Mouse (Mus musculus): ENCODE measurements around the gene Meis2. TPM values are rescaled to one million over a fixed set of nuclear protein-coding genes. Genes with fewer than 3 reads are reported as not detected.

Gene Meis2
- polyA plus RNA-seq, 1 experiment from 2014 or later, result 17.1 TPM

DNA sequence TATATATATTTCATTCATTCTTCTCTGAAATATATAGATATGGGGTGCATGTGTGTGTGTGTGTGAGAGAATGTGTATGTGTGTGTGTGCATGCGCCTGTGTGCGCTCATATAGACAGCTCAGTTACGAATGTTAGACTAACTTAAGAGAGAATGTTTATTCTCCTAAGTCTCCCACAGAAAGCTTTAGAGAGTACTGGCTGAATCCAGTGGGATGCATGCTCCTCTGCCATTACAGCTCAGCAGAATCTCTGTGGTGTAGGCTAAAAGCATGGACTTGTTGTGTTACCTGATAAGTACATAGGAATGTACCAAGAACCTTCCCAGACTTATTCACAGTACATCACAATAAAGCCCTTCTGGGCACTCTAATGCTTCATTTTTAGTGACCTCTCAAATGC lies 55.6 kb downstream of the Meis2 start:
- WGBS, result 84% methylated on average over 3 of the region's 3 CpGs
- Histone ChIP-seq H3K27ac (no peak overlapping the region), H3K9ac (no peak overlapping the region), H3K9me3 (no peaks in the 10 kb centered on the region), H3K4me1 (0 out of 2 replicates have a peak, but pooled peaks cover 4% of the 10 kb centered on the region), H3K4me3 (no peak overlapping the region), H3K27me3 (0 out of 2 replicates have a peak, but pooled peaks cover 4% of the 10 kb centered on the region), H3K36me3 (no peaks in the 10 kb centered on the region), H3K4me2 (no peak overlapping the region)
- ATAC-seq (ENCODE audit: insufficient number of reproducible peaks, low FRiP score, low TSS enrichment, low read depth), result no peak

DNA sequence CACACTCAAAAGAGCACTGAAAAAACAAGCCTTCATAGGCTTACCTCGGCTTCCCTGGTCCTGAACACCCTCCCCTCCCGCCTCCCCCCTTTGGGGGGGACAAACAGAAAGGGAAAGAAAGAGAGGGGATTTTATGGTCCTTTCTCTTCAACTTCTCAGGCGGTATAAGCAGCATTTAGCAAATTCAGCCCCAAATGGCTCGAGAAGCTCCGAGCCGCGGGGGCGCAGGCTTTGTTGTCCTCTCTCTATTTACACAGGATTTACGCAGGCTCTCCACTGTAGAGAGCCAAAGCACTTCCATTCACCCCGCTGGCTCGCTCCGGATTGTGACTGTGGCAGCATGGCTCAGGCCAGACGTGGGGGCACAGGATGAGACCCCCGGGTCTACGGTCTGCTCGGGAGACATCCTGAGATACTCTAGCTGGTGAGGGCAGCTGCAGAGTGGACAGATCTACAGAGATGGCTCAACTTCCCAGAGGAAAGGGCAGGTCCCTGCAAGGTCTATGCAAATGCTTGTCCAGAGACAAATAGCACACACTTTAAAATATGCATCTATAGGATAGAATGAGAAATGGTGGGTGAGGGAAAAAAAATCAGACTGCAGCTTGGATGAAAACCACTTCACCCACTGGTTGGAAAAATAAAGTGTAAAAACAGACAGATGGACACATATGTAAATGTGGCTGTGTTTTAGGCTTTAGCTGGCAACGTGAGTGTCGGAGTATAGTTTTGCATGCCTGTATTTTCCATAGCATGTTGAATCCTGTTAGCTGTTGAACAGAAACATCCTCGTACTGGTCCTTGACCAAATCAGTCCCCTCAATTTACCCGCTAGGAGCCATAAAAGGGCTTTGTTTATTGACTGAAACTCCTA lies 56.3 kb downstream of the Meis2 start:
- ATAC-seq (ENCODE audit: insufficient number of reproducible peaks, low FRiP score, low TSS enrichment, low read depth), result no peak
- Histone ChIP-seq H3K27me3 (0 out of 2 replicates have a peak, but pooled peaks cover 4% of the 10 kb centered on the region), H3K4me2 (peak overlapping the region; percentile 33), H3K9ac (no peak overlapping the region), H3K9me3 (no peaks in the 10 kb centered on the region), H3K4me1 (0 out of 2 replicates have a peak, but pooled peaks cover 4% of the 10 kb centered on the region), H3K36me3 (no peaks in the 10 kb centered on the region), H3K4me3 (peak overlapping the region; percentile 15), H3K27ac (no peak overlapping the region)
- WGBS, result 31% methylated on average over 20 of the region's 20 CpGs

DNA sequence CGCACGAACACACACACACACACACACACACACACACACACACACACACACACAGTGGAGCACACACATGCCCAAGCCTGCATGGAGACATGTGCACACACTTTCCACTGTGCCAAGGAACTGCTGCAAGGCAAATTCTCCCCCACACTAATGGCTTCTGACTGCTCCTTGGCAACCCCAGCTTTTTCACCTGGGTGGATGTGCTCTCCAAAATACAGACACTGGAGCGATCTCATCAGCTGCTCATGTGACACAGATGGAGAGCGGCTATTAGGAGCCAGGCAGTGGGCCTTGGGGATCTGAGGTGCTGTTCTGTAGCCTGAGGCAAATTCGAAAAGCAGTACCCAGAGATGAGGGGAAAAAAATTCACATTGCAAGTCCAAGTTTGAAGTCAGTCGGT lies 63.3 kb downstream of the Meis2 start:
- no peak overlapping the region for H3K4me3 ChIP-seq
- H3K27ac ChIP-seq, result no peak overlapping the region
- no peak overlapping the region for H3K9ac ChIP-seq
- 55% methylated on average over 6 of the region's 6 CpGs for WGBS
- 0 out of 2 replicates have a peak, but pooled peaks cover under 1% of the 10 kb centered on the region for H3K27me3 ChIP-seq
- 0 out of 2 replicates have a peak, but pooled peaks cover 7% of the 10 kb centered on the region for H3K4me1 ChIP-seq
- no peaks in the 10 kb centered on the region for H3K36me3 ChIP-seq
- no peak for ATAC-seq (ENCODE audit: insufficient number of reproducible peaks, low FRiP score, low TSS enrichment, low read depth)
- no peaks in the 10 kb centered on the region for H3K9me3 ChIP-seq
- H3K4me2 ChIP-seq, result no peak overlapping the region

DNA sequence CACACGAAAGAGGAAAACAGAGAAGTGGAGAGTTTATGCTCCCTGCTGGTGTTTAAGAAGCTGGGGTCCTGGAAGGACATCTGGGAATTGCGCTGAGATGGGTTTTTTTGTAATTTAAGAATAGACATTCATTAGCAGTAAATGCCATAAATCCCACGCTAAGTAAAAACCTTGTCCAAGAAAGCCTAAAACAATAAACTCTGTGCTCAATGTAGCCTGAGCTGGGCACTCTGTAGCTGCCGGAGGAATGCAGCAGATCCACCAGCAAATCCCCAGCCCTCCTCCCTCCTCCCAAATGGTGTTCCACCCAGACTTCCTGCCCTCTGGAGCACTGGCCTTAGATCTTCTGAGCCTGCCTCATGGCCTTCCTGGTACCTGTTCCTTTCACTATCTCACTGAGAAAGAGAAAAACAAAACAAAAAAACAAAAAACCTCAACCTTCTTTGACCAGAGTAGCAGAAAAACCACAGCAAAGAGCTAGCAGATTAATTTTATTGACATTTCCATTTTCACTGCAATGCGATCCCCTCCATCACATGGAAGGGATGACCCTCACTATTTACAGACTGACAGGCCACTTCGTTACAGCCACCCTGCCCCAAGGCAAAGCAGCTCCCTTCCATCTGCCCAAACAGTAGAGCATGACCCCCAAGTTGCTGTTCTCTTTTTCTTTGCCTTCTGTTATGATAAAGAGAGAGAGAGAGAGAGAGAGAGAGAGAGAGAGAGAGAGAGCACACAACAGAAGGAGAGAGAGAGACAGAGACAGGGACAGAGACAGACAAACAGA lies 64.1 kb downstream of the Meis2 start:
- H3K27me3 ChIP-seq, result no peaks in the 10 kb centered on the region
- no peaks in the 10 kb centered on the region for H3K36me3 ChIP-seq
- no peak overlapping the region for H3K27ac ChIP-seq
- no peak overlapping the region for H3K4me3 ChIP-seq
- WGBS, result 20% methylated on average over 6 of the region's 6 CpGs
- ATAC-seq (ENCODE audit: insufficient number of reproducible peaks, low FRiP score, low TSS enrichment, low read depth), result no peak
- no peak overlapping the region for H3K9ac ChIP-seq
- no peaks in the 10 kb centered on the region for H3K9me3 ChIP-seq
- H3K4me1 ChIP-seq, result 0 out of 2 replicates have a peak, but pooled peaks cover 7% of the 10 kb centered on the region
- H3K4me2 ChIP-seq, result no peak overlapping the region

DNA sequence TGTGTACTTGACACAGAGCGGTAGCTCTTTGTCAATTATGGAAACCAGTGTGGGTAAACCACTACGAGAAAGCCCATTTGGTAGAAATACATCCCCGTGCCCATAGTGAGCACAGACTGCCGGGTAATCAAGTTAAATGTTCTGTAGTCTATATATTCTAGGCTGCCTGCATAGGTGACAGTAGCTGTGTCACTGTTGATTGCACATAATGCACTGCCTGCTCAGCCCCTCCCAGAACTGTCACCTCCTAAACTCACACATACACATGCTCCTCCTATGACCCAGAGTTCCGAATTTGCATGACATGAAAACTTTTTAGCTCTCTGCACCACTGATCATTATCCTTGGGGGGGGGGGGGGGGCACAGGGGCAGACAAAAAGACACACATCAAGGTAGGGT lies 65.1 kb downstream of the Meis2 start:
- no peak for ATAC-seq (ENCODE audit: insufficient number of reproducible peaks, low FRiP score, low TSS enrichment, low read depth)
- no peaks in the 10 kb centered on the region for H3K36me3 ChIP-seq

DNA sequence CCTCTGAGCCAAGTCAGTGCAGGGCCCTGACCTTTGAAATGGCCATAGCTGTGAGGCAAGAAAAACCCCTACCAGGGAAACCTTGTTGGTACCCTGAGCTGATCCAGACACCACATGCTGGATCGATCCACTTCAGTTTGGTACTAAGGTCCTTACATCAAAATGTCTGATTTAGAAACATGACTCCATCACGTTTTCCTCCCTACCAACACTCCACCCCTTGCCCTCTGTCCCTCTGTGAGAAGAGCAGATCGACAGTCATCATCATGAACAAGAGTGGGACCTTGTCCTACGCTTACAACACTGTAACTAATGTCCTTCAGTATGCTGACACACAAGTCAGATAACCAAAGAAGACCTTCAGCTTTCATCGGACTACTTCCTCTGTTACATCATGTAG lies 66.8 kb downstream of the Meis2 start:
- no peak overlapping the region for H3K4me3 ChIP-seq
- no peaks in the 10 kb centered on the region for H3K36me3 ChIP-seq
- H3K27me3 ChIP-seq, result no peaks in the 10 kb centered on the region
- H3K9ac ChIP-seq, result no peak overlapping the region
- ATAC-seq (ENCODE audit: insufficient number of reproducible peaks, low FRiP score, low TSS enrichment, low read depth), result no peak
- H3K9me3 ChIP-seq, result no peaks in the 10 kb centered on the region
- 0 out of 2 replicates have a peak, but pooled peaks cover 7% of the 10 kb centered on the region for H3K4me1 ChIP-seq
- WGBS, result 81% methylated on average over 5 of the region's 5 CpGs
- no peak overlapping the region for H3K4me2 ChIP-seq
- H3K27ac ChIP-seq, result no peak overlapping the region

More for the DNA sequence above, 65.1 kb downstream of the Meis2 start:
- 69% methylated on average over 5 of the region's 5 CpGs for WGBS
- H3K4me3 ChIP-seq, result no peak overlapping the region
- H3K27me3 ChIP-seq, result no peaks in the 10 kb centered on the region
- H3K27ac ChIP-seq, result no peak overlapping the region
- H3K9ac ChIP-seq, result no peak overlapping the region
- no peak overlapping the region for H3K4me2 ChIP-seq
- no peaks in the 10 kb centered on the region for H3K9me3 ChIP-seq
- H3K4me1 ChIP-seq, result 0 out of 2 replicates have a peak, but pooled peaks cover 7% of the 10 kb centered on the region

DNA sequence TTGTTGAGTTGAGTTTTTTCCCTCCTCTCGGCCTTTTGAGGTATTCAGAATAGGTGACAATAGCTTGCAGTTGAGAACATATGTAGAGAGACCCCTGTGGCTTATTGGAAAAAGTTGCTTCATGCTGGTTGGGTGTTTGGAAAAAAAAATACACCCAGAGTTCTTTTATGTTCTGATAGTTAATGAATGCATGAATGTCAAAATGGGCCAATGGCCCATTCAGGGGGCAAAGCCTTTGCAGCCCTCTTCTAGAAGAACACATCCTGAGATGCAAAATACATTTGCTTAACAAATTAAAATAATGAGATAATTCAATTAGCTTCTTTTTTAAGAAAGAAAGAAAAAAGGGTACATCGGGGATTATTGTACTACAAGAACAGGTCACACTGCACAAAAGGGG lies 69.2 kb downstream of the Meis2 start:
- WGBS, result 82% methylated on average over 2 of the region's 2 CpGs
- H3K9ac ChIP-seq, result no peak overlapping the region

DNA sequence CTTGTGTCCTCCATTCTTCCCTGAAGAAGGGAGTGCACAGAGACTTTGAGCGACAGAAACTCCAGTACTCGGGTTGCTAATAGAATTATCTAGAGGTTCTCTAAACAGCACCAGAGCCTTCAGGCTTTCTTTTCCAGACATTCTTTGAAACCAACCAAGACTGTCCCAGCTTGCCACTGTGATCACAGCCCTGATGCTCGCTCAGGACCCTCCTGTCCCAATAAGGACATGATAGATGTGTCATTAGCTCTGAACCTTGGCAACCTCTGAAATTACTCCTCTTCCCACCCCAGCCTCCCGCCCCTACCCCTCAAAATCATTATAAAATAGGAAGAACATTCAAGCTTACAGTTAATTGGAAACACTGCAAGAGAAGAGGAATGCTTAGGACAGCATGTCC lies 71.8 kb downstream of the Meis2 start:
- Histone ChIP-seq H3K9ac (no peak overlapping the region), H3K27ac (no peak overlapping the region), H3K9me3 (no peaks in the 10 kb centered on the region), H3K27me3 (no peaks in the 10 kb centered on the region), H3K4me3 (no peak overlapping the region), H3K4me2 (no peak overlapping the region), H3K36me3 (no peaks in the 10 kb centered on the region), H3K4me1 (no peaks in the 10 kb centered on the region)
- WGBS, result 65% methylated on average over 4 of the region's 4 CpGs
- ATAC-seq (ENCODE audit: insufficient number of reproducible peaks, low FRiP score, low TSS enrichment, low read depth), result no peak

More for the DNA sequence above, 69.2 kb downstream of the Meis2 start:
- H3K27ac ChIP-seq, result no peak overlapping the region
- no peaks in the 10 kb centered on the region for H3K36me3 ChIP-seq
- H3K4me2 ChIP-seq, result no peak overlapping the region
- no peaks in the 10 kb centered on the region for H3K27me3 ChIP-seq
- no peak for ATAC-seq (ENCODE audit: insufficient number of reproducible peaks, low FRiP score, low TSS enrichment, low read depth)
- no peak overlapping the region for H3K4me3 ChIP-seq
- H3K4me1 ChIP-seq, result 0 out of 2 replicates have a peak, but pooled peaks cover 6% of the 10 kb centered on the region
- H3K9me3 ChIP-seq, result no peaks in the 10 kb centered on the region

DNA sequence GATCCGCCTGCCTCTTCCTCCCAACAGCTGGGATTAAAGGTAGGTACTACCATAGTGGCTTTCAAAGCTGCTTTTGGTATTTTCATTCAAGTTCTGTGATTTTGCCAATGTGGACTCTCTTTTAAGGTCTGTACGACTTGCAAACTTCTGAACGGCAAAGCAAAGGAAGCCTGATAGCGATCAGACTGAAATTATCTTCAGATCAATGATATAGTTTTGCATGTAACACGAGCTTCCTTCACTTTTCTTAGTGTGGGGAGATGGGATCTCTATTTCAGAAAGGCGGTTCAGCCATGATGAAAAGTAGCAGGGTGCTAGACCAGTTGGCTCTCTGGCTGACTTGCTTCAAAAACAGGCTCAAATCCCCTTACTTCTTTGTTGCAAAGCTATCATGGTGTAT lies 76.4 kb downstream of the Meis2 start:
- H3K27me3 ChIP-seq, result no peaks in the 10 kb centered on the region
- H3K4me2 ChIP-seq, result no peak overlapping the region
- H3K36me3 ChIP-seq, result no peaks in the 10 kb centered on the region
- no peak overlapping the region for H3K27ac ChIP-seq
- H3K9ac ChIP-seq, result no peak overlapping the region
- ATAC-seq (ENCODE audit: insufficient number of reproducible peaks, low FRiP score, low TSS enrichment, low read depth), result no peak
- 88% methylated on average over 6 of the region's 6 CpGs for WGBS
- H3K4me3 ChIP-seq, result no peak overlapping the region
- H3K9me3 ChIP-seq, result no peaks in the 10 kb centered on the region
- H3K4me1 ChIP-seq, result no peaks in the 10 kb centered on the region

DNA sequence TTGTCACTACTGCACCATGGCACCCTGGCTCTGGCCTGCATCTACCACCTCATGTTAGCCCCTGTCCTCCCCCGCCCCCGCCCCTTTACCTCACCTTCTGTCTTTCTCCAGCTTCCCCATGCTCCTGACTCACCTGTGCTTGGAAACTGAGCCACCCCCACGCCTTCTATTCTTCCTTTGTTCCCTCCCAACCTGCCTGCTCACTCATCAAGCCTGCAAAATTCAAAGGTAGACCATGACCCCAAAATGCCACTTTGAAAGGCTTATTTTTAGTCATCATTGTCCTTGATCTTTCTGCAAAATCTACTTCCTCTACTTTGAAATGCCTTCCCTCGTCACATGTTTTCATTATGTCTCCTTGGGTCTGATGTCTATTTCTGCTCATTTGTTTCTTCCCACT lies 77.2 kb downstream of the Meis2 start:
- H3K4me1 ChIP-seq, result no peaks in the 10 kb centered on the region
- no peak overlapping the region for H3K9ac ChIP-seq
- H3K9me3 ChIP-seq, result no peaks in the 10 kb centered on the region
- H3K4me2 ChIP-seq, result no peak overlapping the region
- no peak overlapping the region for H3K4me3 ChIP-seq
- no peak for ATAC-seq (ENCODE audit: insufficient number of reproducible peaks, low FRiP score, low TSS enrichment, low read depth)
- WGBS, result 83% methylated on average over 4 of the region's 4 CpGs
- H3K27me3 ChIP-seq, result no peaks in the 10 kb centered on the region
- no peak overlapping the region for H3K27ac ChIP-seq
- no peaks in the 10 kb centered on the region for H3K36me3 ChIP-seq

DNA sequence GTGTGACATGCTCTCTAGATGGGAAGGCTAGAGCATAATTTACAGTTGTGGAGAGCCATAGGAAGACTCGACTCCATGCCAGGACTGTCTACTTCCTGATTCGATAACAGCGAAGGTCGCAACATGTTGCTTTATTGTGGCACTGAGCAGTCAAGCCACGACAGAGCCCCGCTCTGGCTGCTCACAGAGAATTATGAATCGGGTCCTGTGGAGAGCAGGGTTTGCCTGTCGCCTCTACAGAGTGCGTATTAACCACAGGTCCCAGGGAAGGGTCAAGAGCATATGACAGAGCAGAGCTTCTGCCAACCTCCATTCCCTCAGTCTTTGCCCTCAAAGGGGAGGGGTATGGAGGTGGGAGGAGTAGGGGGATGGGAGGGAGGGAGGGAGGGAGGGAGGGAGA lies 80.7 kb downstream of the Meis2 start:
- WGBS, result 69% methylated on average over 9 of the region's 9 CpGs
- H3K4me2 ChIP-seq, result no peak overlapping the region
- H3K36me3 ChIP-seq, result no peaks in the 10 kb centered on the region
- no peaks in the 10 kb centered on the region for H3K27me3 ChIP-seq
- no peaks in the 10 kb centered on the region for H3K9me3 ChIP-seq
- no peak overlapping the region for H3K9ac ChIP-seq
- H3K4me1 ChIP-seq, result no peaks in the 10 kb centered on the region
- no peak overlapping the region for H3K27ac ChIP-seq
- H3K4me3 ChIP-seq, result no peak overlapping the region
- ATAC-seq (ENCODE audit: insufficient number of reproducible peaks, low FRiP score, low TSS enrichment, low read depth), result no peak

DNA sequence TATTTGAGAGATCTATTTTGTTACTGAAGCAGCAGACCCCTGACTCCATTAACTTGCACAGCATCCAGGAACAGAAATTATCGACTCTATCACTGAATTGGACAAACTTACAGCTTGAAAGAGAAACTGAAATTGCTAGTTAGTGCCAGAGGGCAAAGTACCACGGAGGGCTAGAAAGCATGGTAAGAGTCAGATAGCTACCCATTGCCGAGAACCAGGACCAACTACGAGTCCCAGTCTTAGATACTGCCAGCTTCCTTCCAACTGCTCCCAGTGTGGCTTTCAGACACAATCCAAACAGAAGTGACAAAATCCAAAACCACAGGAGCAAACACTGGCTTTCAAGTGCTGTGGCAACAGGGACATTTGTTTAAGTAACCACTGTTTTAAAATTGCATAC lies 81.2 kb downstream of the Meis2 start:
- no peak for ATAC-seq (ENCODE audit: insufficient number of reproducible peaks, low FRiP score, low TSS enrichment, low read depth)
- no peaks in the 10 kb centered on the region for H3K36me3 ChIP-seq
- H3K9ac ChIP-seq, result no peak overlapping the region
- H3K9me3 ChIP-seq, result no peaks in the 10 kb centered on the region
- 81% methylated on average over 4 of the region's 4 CpGs for WGBS
- no peak overlapping the region for H3K27ac ChIP-seq
- no peak overlapping the region for H3K4me2 ChIP-seq
- no peaks in the 10 kb centered on the region for H3K27me3 ChIP-seq
- no peak overlapping the region for H3K4me3 ChIP-seq
- H3K4me1 ChIP-seq, result no peaks in the 10 kb centered on the region

All from limb, embryonic 15.5 days (tissue).